Mouse (Mus musculus): ENCODE measurements around the gene Igf1r. TPM values are rescaled to one million over a fixed set of nuclear protein-coding genes. Genes with fewer than 3 reads are reported as not detected.

Gene Igf1r
- total RNA-seq, 1 experiment = 23.5 TPM

DNA sequence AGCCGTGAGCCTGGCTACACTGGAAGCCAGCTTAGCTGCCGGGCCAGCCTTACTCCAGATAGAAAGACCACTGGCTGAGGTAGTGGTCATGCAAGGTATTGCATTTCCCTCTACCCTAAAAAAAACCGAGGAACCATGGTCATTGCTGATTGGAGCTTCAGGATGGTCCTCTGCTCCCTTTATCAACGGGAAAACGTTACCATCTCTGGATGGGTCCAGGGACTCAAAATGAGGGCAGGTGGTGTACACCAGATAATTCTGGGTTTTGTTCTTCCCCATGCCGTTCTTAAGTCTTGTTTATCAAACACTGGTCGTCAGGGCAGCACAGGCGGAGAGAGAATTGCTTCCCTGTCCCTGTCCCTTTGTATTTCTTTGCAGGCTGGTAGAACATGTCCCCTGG lies 57.0 kb downstream of the Igf1r start:
- Histone ChIP-seq H3K27ac (ENCODE audit: insufficient read depth, low read depth, low read length, poor library complexity, severe bottlenecking) (no peak overlapping the region), H3K9ac (ENCODE audit: insufficient read depth, low read depth, low read length, poor library complexity, severe bottlenecking) (no peak overlapping the region), H3K4me3 (ENCODE audit: insufficient read depth in 1 of 2, low read depth in 1 of 2, low read length in 2 of 2, poor library complexity in 1 of 2, severe bottlenecking in 1 of 2) (no peak overlapping the region), H3K36me3 (ENCODE audit: control insufficient read depth, insufficient read depth, low read length, poor library complexity, severe bottlenecking) (peaks cover 11% of the 10 kb centered on the region; the same call in 1 of the 2 replicates), H3K4me1 (ENCODE audit: control insufficient read depth in 2 of 2, insufficient read depth in 2 of 2, low read length in 2 of 2, poor library complexity in 1 of 2) (peaks cover 0 to 10% of the 10 kb centered on the region in 2 experiments; a peak in 2 of 4 replicates), H3K9me3 (ENCODE audit: control insufficient read depth, insufficient read depth, low read depth, low read length) (no peaks in the 10 kb centered on the region)
- no peak for TF ChIP-seq ZNF384 (IDR thresholded peaks at IDR 0.05; ENCODE audit: low read depth, low read length)
- TF ChIP-seq ZC3H11A (IDR thresholded peaks at IDR 0.05; ENCODE audit: borderline replicate concordance, low read depth, low read length) = no peak
- TF ChIP-seq CHD2 (IDR thresholded peaks at IDR 0.05; ENCODE audit: low read depth, low read length) = no peak
- TF ChIP-seq HCFC1 (IDR thresholded peaks at IDR 0.05; ENCODE audit: borderline replicate concordance, insufficient read depth, low read length) = no peak
- TF ChIP-seq MAFK (IDR thresholded peaks at IDR 0.05; ENCODE audit: insufficient read depth, low read depth, low read length) = no peak
- no peak for DNase-seq (ENCODE audit: low read depth, low spot score)
- in situ Hi-C loops (cut with MboI; ENCODE audit: low sequenced_read_pairs in 2 of 2, unreplicated experiment in 2 of 2) = no loop called here

DNA sequence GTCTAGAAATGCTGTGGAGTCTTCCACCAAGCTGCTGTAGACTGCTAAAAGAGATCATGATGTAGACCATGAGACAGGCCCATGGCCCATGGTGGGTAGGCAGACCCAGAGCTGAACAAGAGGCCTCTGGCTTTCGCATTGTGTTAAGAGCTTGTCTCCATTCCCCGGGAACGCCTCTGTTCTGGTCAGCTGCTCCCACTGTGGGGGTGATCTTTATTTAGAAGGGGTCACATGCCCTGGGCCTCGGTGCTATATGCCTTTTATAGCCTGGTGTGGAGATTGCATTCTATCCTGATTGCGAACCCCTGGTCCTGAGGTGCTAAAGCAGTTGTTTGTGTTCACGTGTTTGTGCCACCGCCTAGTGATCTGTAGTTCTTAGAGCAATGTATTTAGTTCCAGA lies 57.5 kb downstream of the Igf1r start:
- Histone ChIP-seq H3K9ac (ENCODE audit: insufficient read depth, low read depth, low read length, poor library complexity, severe bottlenecking) (no peak overlapping the region), H3K27ac (ENCODE audit: insufficient read depth, low read depth, low read length, poor library complexity, severe bottlenecking) (no peak overlapping the region), H3K9me3 (ENCODE audit: control insufficient read depth, insufficient read depth, low read depth, low read length) (no peaks in the 10 kb centered on the region), H3K4me3 (ENCODE audit: insufficient read depth in 1 of 2, low read depth in 1 of 2, low read length in 2 of 2, poor library complexity in 1 of 2, severe bottlenecking in 1 of 2) (no peak overlapping the region), H3K4me1 (ENCODE audit: control insufficient read depth in 2 of 2, insufficient read depth in 2 of 2, low read length in 2 of 2, poor library complexity in 1 of 2) (peaks cover 0 to 12% of the 10 kb centered on the region in 2 experiments; a peak in 2 of 4 replicates), H3K36me3 (ENCODE audit: control insufficient read depth, insufficient read depth, low read length, poor library complexity, severe bottlenecking) (peaks cover 11% of the 10 kb centered on the region; the same call in 1 of the 2 replicates)
- DNase-seq (ENCODE audit: low read depth, low spot score) = no peak
- in situ Hi-C loops (cut with MboI; ENCODE audit: low sequenced_read_pairs in 2 of 2, unreplicated experiment in 2 of 2) = no loop called here
- TF ChIP-seq HCFC1 (IDR thresholded peaks at IDR 0.05; ENCODE audit: borderline replicate concordance, insufficient read depth, low read length) = no peak
- TF ChIP-seq CHD2 (IDR thresholded peaks at IDR 0.05; ENCODE audit: low read depth, low read length) = no peak
- no peak for TF ChIP-seq MAFK (IDR thresholded peaks at IDR 0.05; ENCODE audit: insufficient read depth, low read depth, low read length)
- TF ChIP-seq ZC3H11A (IDR thresholded peaks at IDR 0.05; ENCODE audit: borderline replicate concordance, low read depth, low read length) = no peak
- no peak for TF ChIP-seq ZNF384 (IDR thresholded peaks at IDR 0.05; ENCODE audit: low read depth, low read length)

DNA sequence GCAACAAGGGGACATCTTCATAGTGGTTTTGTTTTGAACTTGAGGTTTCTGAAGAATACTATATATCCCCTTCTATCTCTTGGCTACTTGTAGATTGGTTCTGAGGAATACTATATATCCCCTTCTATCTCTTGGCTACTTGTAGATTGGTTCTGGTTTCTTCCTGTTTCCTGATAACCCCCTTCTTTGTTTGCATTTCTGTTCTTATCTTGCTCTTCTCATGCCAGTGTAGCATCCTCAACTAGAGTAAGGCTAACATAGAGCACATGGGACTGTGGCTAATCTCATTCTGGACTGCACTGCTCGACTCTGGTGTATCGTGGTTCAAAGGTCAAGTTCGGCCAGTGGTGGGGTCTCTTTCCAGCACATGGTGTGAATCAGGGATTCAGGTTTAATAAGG lies 58.2 kb downstream of the Igf1r start:
- H3K9ac ChIP-seq (ENCODE audit: insufficient read depth, low read depth, low read length, poor library complexity, severe bottlenecking) = no peak overlapping the region
- peaks cover 11% of the 10 kb centered on the region; the same call in 1 of the 2 replicates for H3K36me3 ChIP-seq (ENCODE audit: control insufficient read depth, insufficient read depth, low read length, poor library complexity, severe bottlenecking)
- in situ Hi-C loops (cut with MboI; ENCODE audit: low sequenced_read_pairs in 2 of 2, unreplicated experiment in 2 of 2) = no loop called here
- peaks cover 0 to 12% of the 10 kb centered on the region in 2 experiments; a peak in 2 of 4 replicates for H3K4me1 ChIP-seq (ENCODE audit: control insufficient read depth in 2 of 2, insufficient read depth in 2 of 2, low read length in 2 of 2, poor library complexity in 1 of 2)
- no peak overlapping the region for H3K4me3 ChIP-seq (ENCODE audit: insufficient read depth in 1 of 2, low read depth in 1 of 2, low read length in 2 of 2, poor library complexity in 1 of 2, severe bottlenecking in 1 of 2)
- H3K9me3 ChIP-seq (ENCODE audit: control insufficient read depth, insufficient read depth, low read depth, low read length) = no peaks in the 10 kb centered on the region
- no peak for TF ChIP-seq MAFK (IDR thresholded peaks at IDR 0.05; ENCODE audit: insufficient read depth, low read depth, low read length)
- no peak for TF ChIP-seq CHD2 (IDR thresholded peaks at IDR 0.05; ENCODE audit: low read depth, low read length)
- TF ChIP-seq ZC3H11A (IDR thresholded peaks at IDR 0.05; ENCODE audit: borderline replicate concordance, low read depth, low read length) = no peak
- TF ChIP-seq HCFC1 (IDR thresholded peaks at IDR 0.05; ENCODE audit: borderline replicate concordance, insufficient read depth, low read length) = no peak
- TF ChIP-seq ZNF384 (IDR thresholded peaks at IDR 0.05; ENCODE audit: low read depth, low read length) = no peak
- no peak overlapping the region for H3K27ac ChIP-seq (ENCODE audit: insufficient read depth, low read depth, low read length, poor library complexity, severe bottlenecking)
- no peak for DNase-seq (ENCODE audit: low read depth, low spot score)

DNA sequence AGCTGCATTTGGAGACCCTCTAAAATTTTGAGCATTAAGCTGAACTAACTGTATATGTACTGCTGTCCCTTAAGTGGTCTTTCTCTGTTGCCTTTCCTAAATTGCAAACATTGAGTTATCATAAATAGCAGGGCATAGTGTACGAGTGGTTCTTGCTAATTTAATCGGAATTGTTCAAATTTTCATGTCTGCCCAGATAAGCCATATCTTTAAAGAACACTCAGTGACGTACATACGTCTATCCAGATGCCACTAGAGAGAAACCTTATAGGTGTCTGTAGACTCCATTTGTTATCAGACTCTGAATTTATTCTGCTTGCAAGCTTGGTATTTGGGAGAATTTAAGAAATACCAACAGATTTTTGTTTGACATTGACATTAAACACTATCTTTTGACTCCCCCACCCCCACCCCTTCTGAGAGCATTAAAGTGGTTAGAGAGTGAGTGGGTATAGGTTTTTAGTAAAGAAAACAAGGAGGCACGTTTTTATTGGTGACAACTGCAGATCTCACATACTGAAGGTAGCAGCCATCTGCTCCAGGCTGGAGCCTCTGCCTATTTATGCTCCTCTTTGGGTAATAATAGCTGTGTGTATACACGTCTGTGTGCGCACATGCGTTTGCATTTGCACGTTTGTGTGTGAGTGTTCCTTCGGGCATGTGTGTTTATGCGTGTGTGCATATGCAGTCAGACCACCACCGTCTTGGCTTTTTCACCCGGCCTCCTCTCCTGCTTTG lies 58.9 kb downstream of the Igf1r start:
- DNase-seq (ENCODE audit: low read depth, low spot score) = no peak
- Histone ChIP-seq H3K9me3 (ENCODE audit: control insufficient read depth, insufficient read depth, low read depth, low read length) (no peaks in the 10 kb centered on the region), H3K27ac (ENCODE audit: insufficient read depth, low read depth, low read length, poor library complexity, severe bottlenecking) (no peak overlapping the region), H3K4me3 (ENCODE audit: insufficient read depth in 1 of 2, low read depth in 1 of 2, low read length in 2 of 2, poor library complexity in 1 of 2, severe bottlenecking in 1 of 2) (no peak overlapping the region), H3K9ac (ENCODE audit: insufficient read depth, low read depth, low read length, poor library complexity, severe bottlenecking) (no peak overlapping the region), H3K4me1 (ENCODE audit: control insufficient read depth in 2 of 2, insufficient read depth in 2 of 2, low read length in 2 of 2, poor library complexity in 1 of 2) (peaks cover 0 to 12% of the 10 kb centered on the region in 2 experiments; a peak in 2 of 4 replicates), H3K36me3 (ENCODE audit: control insufficient read depth, insufficient read depth, low read length, poor library complexity, severe bottlenecking) (peaks cover 9% of the 10 kb centered on the region; the same call in 1 of the 2 replicates)
- TF ChIP-seq ZNF384 (IDR thresholded peaks at IDR 0.05; ENCODE audit: low read depth, low read length) (no peak), CHD2 (IDR thresholded peaks at IDR 0.05; ENCODE audit: low read depth, low read length) (no peak), MAFK (IDR thresholded peaks at IDR 0.05; ENCODE audit: insufficient read depth, low read depth, low read length) (no peak), ZC3H11A (IDR thresholded peaks at IDR 0.05; ENCODE audit: borderline replicate concordance, low read depth, low read length) (no peak), HCFC1 (IDR thresholded peaks at IDR 0.05; ENCODE audit: borderline replicate concordance, insufficient read depth, low read length) (no peak)
- in situ Hi-C loops (cut with MboI; ENCODE audit: low sequenced_read_pairs in 2 of 2, unreplicated experiment in 2 of 2) = no loop called here
